Mouse (Mus musculus) adrenal gland, postnatal 10 days (tissue): ENCODE measurements around the gene Denr. TPM values are rescaled to one million over a fixed set of nuclear protein-coding genes. Genes with fewer than 3 reads are reported as not detected.
A peak's percentile ranks its signal among the peaks of the same experiment; 100 is the strongest.

ENCODE experiments used
- DNase-seq: peaks from one replicate; pipeline ENCODE4 v3.0.0; 2021; ENCODE audit warnings: mixed read lengths
- total RNA-seq, 2 experiments: library from RNA; stranded (reverse); gene quantifications; 2 replicates each; pipeline ENCODE4 v1.2.3; 2021

Denr gene
- total RNA-seq, 2 experiments from 2014 or later: 68.0 to 74.5 TPM

- no peak for DNase-seq
Measured at GRCm38 (mm10) chr5:123906146-123906975, 614 bp upstream of the Denr start.

GRCm38 (mm10) chr5:123907631-123907977, 629 bp downstream of the Denr start:
- no peak for DNase-seq

GRCm38 (mm10) chr5:123914852-123915251, 7.9 kb downstream of the Denr start:
- peak; percentile 49 for DNase-seq

GRCm38 (mm10) chr5:123922112-123922511, 15.1 kb downstream of the Denr start:
- DNase-seq: no peak

GRCm38 (mm10) chr5:123927118-123927517, 20.1 kb downstream of the Denr start, which contains the start of gene Gm43518:
Gene Gm43518 (plus strand): TSS chr5:123927418.
- DNase-seq: no peak

- peak; percentile 96 for DNase-seq
Measured at GRCm38 (mm10) chr5:123930508-123930989, 23.6 kb downstream of the Denr start, which contains the start of gene Ccdc62. Gene Ccdc62 (plus strand): TSS chr5:123930679.

- no peak for DNase-seq
Measured at GRCm38 (mm10) chr5:123931131-123931530, 24.2 kb downstream of the Denr start.

GRCm38 (mm10) chr5:123932927-123933326, 26.0 kb downstream of the Denr start:
- DNase-seq: no peak

- no peak for DNase-seq
Measured at GRCm38 (mm10) chr5:123933556-123933955, 26.6 kb downstream of the Denr start.

- peak; percentile 16 for DNase-seq
Measured at GRCm38 (mm10) chr5:123933957-123934591, 27.1 kb downstream of the Denr start.

GRCm38 (mm10) chr5:123935931-123936330, 29.0 kb downstream of the Denr start:
- no peak for DNase-seq

- no peak for DNase-seq
Measured at GRCm38 (mm10) chr5:123938479-123938878, 31.5 kb downstream of the Denr start.

- DNase-seq: no peak
Measured at GRCm38 (mm10) chr5:123946546-123946945, 39.6 kb downstream of the Denr start.

- DNase-seq: peak; percentile 32
Measured at GRCm38 (mm10) chr5:123947041-123947761, 40.2 kb downstream of the Denr start.

- DNase-seq: peak; percentile 59
Measured at GRCm38 (mm10) chr5:123952365-123953045, 45.5 kb downstream of the Denr start.

GRCm38 (mm10) chr5:123957213-123957612, 50.2 kb downstream of the Denr start:
- DNase-seq: no peak

- no peak for DNase-seq
Measured at GRCm38 (mm10) chr5:123959018-123959417, 52.0 kb downstream of the Denr start.

- no peak for DNase-seq
Measured at GRCm38 (mm10) chr5:123960129-123960528, 53.2 kb downstream of the Denr start.

GRCm38 (mm10) chr5:123961046-123961445, 54.1 kb downstream of the Denr start:
- DNase-seq: no peak

- DNase-seq: no peak
Measured at GRCm38 (mm10) chr5:123964208-123964607, 57.2 kb downstream of the Denr start.

GRCm38 (mm10) chr5:123966759-123967158, 59.8 kb downstream of the Denr start:
- no peak for DNase-seq

GRCm38 (mm10) chr5:123968468-123968867, 61.5 kb downstream of the Denr start:
- DNase-seq: no peak
